Mouse (Mus musculus): ENCODE measurements around the gene Msh5. TPM values are rescaled to one million over a fixed set of nuclear protein-coding genes. Genes with fewer than 3 reads are reported as not detected.

Gene Msh5
- total and polyA plus RNA-seq, 3 experiments, result 26.3 to 29.0 TPM; not detected in 1

- Histone ChIP-seq H3K27ac (ENCODE audit: control insufficient read depth, low read depth, low read length) (no peak overlapping the region), H3K36me3 (ENCODE audit: control insufficient read depth in 1 of 2, insufficient read depth in 2 of 2, low read length in 2 of 2) (peaks cover 8 to 11% of the 10 kb centered on the region in 2 experiments), H3K4me1 (ENCODE audit: control insufficient read depth in 1 of 2, insufficient read depth in 2 of 2, low read length in 2 of 2) (no peaks in the 10 kb centered on the region; a peak in 1 of 4 replicates), H3K4me3 (ENCODE audit: control insufficient read depth in 1 of 2, insufficient read depth in 1 of 2, low read depth in 2 of 2, low read length in 2 of 2) (no peak overlapping the region), H3K9me3 (replicated peaks; ENCODE audit: insufficient read depth, low read length) (no peaks in the 10 kb centered on the region), H3K27me3 (ENCODE audit: control insufficient read depth in 1 of 2, insufficient read depth in 2 of 2, low read length in 2 of 2) (no peaks in the 10 kb centered on the region), H3K9ac (ENCODE audit: control insufficient read depth, low read depth, low read length, poor library complexity, severe bottlenecking) (no peak overlapping the region), H3K79me2 (ENCODE audit: control insufficient read depth, insufficient read depth, low read length, poor library complexity) (peaks cover 1% of the 10 kb centered on the region; the same call in 1 of the 2 replicates)
- no peak for TF ChIP-seq POLR2AphosphoS5 (IDR thresholded peaks at IDR 0.05; ENCODE audit: borderline replicate concordance, low read depth, low read length)
- no peak for TF ChIP-seq MYB (IDR thresholded peaks at IDR 0.05; ENCODE audit: low read depth, low read length)
- no peak for TF ChIP-seq CHD1 (IDR thresholded peaks at IDR 0.05; ENCODE audit: low read depth, low read length)
- TF ChIP-seq SIN3A (IDR thresholded peaks at IDR 0.05; ENCODE audit: low read length), result no peak
- no peak for TF ChIP-seq JUND (IDR thresholded peaks at IDR 0.05; ENCODE audit: low read depth, low read length)
- no peak for TF ChIP-seq NRF1 (IDR thresholded peaks at IDR 0.05; ENCODE audit: insufficient read depth, low read depth, low read length, poor library complexity, severe bottlenecking)
- no peak for TF ChIP-seq GATA1 (IDR thresholded peaks at IDR 0.05; ENCODE audit: low read depth, low read length)
- TF ChIP-seq NELFE (IDR thresholded peaks at IDR 0.05; ENCODE audit: low read depth, low read length), result no peak
- no peak for TF ChIP-seq CTCF (IDR thresholded peaks at IDR 0.05 in 2 of 3, conservative IDR thresholded peaks at IDR 0.05 in 1 of 3; ENCODE audit: control insufficient read depth in 1 of 3, insufficient read depth in 1 of 3, low read depth in 2 of 3, low read length in 3 of 3, poor library complexity in 1 of 3, severe bottlenecking in 1 of 3)
- no peak for TF ChIP-seq EP300 (IDR thresholded peaks at IDR 0.05; ENCODE audit: low read depth in 1 of 2, low read length in 2 of 2)
- TF ChIP-seq USF2 (IDR thresholded peaks at IDR 0.05; ENCODE audit: borderline replicate concordance in 1 of 2, insufficient read depth in 1 of 2, low read depth in 1 of 2, low read length in 2 of 2), result no peak
- TF ChIP-seq SMC3 (IDR thresholded peaks at IDR 0.05; ENCODE audit: low read depth, low read length), result no peak
- TF ChIP-seq BHLHE40 (IDR thresholded peaks at IDR 0.05; ENCODE audit: borderline replicate concordance, low read depth, low read length), result no peak
- no peak for TF ChIP-seq MAFK (IDR thresholded peaks at IDR 0.05; ENCODE audit: borderline replicate concordance, low read depth, low read length)
- no peak for TF ChIP-seq ETS1 (IDR thresholded peaks at IDR 0.05; ENCODE audit: low read depth, low read length)
- TF ChIP-seq KAT2A (conservative IDR thresholded peaks at IDR 0.05; ENCODE audit: low read depth, low read length), result no peak
- TF ChIP-seq TCF12 (IDR thresholded peaks at IDR 0.05; ENCODE audit: low read depth, low read length), result no peak
- no peak for TF ChIP-seq HCFC1 (IDR thresholded peaks at IDR 0.05; ENCODE audit: low read depth, low read length)
- DNase-seq (ENCODE audit: low read depth, low spot score), result no peak
Observed at GRCm38 (mm10) chr17:35060071-35060470, 13.5 kb upstream of the Msh5 start.

All from MEL (cell line).